Mouse (Mus musculus) C2C12 (cell line): ENCODE results near the gene Aldh3b2. TPM values are rescaled to one million over a fixed set of nuclear protein-coding genes. Genes with fewer than 3 reads are reported as not detected.

Experiments used
- H3K27me3 ChIP-seq: one replicate; pipeline ENCODE4 v1.6.1; 2011; ENCODE audit not compliant: control insufficient read depth, insufficient read depth, insufficient read length
- H3K36me3 ChIP-seq: one replicate; pipeline ENCODE4 v1.6.1; 2011; ENCODE audit not compliant: control insufficient read depth, insufficient read depth
- H3K4me3 ChIP-seq: one replicate; pipeline ENCODE4 v1.5.1; 2011; ENCODE audit warnings: mild to moderate bottlenecking, control low read depth; ENCODE audit not compliant: poor library complexity, insufficient read depth, severe bottlenecking
- H3K79me2 ChIP-seq: one replicate; pipeline ENCODE4 v1.6.1; 2011; ENCODE audit not compliant: control insufficient read depth, insufficient read depth
- H3K79me3 ChIP-seq: one replicate; pipeline ENCODE4 v1.6.1; 2011; ENCODE audit warnings: low read depth, control low read depth
- H3ac ChIP-seq: one replicate; pipeline ENCODE3; 2011; ENCODE audit warnings: low read depth; ENCODE audit not compliant: control insufficient read depth, insufficient read length
- CEBPB ChIP-seq: IDR thresholded peaks from one replicate; pipeline ENCODE4 v1.6.1; 2011; ENCODE audit warnings: low read depth, mild to moderate bottlenecking, control low read depth, moderate library complexity
- CTCF ChIP-seq: IDR thresholded peaks from one replicate; pipeline ENCODE4 v1.5.1; 2011; ENCODE audit not compliant: control insufficient read depth, insufficient read depth, insufficient read length
- FOSL1 ChIP-seq: IDR thresholded peaks from one replicate; pipeline ENCODE4 v1.8.0; 2011; ENCODE audit warnings: mild to moderate bottlenecking, low read length; ENCODE audit not compliant: poor library complexity, insufficient read depth, severe bottlenecking
- MAX ChIP-seq: IDR thresholded peaks from one replicate; pipeline ENCODE4 v1.6.1; 2011; ENCODE audit warnings: mild to moderate bottlenecking, control low read depth
- MYOD1 ChIP-seq: IDR thresholded peaks from one replicate; pipeline ENCODE4 v1.6.1; 2011; ENCODE audit warnings: low read depth; ENCODE audit not compliant: control insufficient read depth, insufficient read length
- MYOG ChIP-seq: IDR thresholded peaks from one replicate; pipeline ENCODE4 v1.6.1; 2011; ENCODE audit not compliant: control insufficient read depth, insufficient read length; ENCODE audit errors: extremely low read depth
- USF1 ChIP-seq: IDR thresholded peaks from one replicate; pipeline ENCODE4 v1.6.1; 2011; ENCODE audit warnings: low read depth, mild to moderate bottlenecking, control low read depth, moderate library complexity
- polyA plus RNA-seq: library from polyadenylated mRNA; unstranded; fragments of >200 nt; fragmentation: generic; extraction: Trizol; gene quantifications from one replicate; pipeline ENCODE4 v1.2.1, GENCODE M21; 2012; ENCODE audit warnings: missing spikeins

Aldh3b2 gene
- polyA plus RNA-seq, 1 experiment = not detected

DNA sequence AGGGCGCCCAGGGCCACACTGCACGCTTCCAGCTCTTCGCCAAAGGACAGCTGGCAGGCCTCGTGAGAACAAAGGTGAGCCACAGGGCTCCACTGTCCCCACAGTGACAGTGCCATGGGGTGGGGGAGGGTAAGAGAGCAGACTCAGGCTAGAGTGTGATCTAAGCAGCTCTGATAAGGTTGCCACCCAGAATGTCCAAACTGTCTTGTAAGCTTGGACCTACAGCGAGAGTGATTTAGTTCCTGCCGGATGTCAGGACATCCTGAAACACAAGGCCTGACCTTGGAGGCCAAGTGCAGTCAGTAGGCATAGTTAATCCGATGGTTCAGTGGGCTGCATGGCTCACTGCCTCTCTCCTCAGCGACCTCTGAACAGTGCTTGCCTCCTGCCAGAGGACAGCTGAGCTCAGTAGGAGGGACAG lies 13.1 kb downstream of the Aldh3b2 start:
- Histone ChIP-seq H3K79me2 (no peaks in the 10 kb centered on the region), H3K79me3 (no peaks in the 10 kb centered on the region), H3K4me3 (no peak overlapping the region), H3K36me3 (no peaks in the 10 kb centered on the region), H3K27me3 (no peaks in the 10 kb centered on the region), H3ac (no peak overlapping the region)
- TF ChIP-seq FOSL1 (no peak), USF1 (no peak), MYOG (no peak), CEBPB (no peak), MYOD1 (no peak), MAX (no peak), CTCF (no peak)

DNA sequence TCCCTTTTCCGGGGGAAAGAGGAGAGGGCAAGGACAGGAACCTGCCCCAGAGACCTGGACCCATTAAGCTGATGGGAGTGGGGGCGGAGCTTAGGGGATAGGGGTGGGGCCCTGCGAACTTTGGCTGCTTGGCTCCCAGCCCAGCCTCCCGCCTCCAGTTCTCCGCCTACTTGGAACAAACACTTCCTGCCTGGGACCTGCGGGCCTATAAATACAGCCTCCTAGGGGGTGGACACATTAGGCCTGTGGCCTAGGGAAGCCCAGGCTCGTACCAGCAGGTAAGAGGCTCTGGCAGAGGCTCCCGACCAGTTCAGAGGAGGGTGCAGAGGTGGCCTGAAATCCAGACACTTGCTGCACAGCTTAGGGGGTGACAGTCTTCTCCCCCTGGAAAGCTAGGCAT lies 14.2 kb downstream of the Aldh3b2 start, which contains the start of gene Acy3:
Acy3 (plus strand) TSS at position 237 of the 400 bp plus-strand sequence.
- Histone ChIP-seq H3K79me3 (no peaks in the 10 kb centered on the region), H3ac (no peak within 1 kb of the TSS), H3K36me3 (no peaks in the 10 kb centered on the region), H3K79me2 (no peaks in the 10 kb centered on the region), H3K4me3 (no peak within 1 kb of the TSS), H3K27me3 (peaks cover under 1% of the 10 kb centered on the region)
- no peak for TF ChIP-seq CEBPB
- no peak for TF ChIP-seq CTCF
- TF ChIP-seq USF1 = no peak
- no peak for TF ChIP-seq MYOD1
- no peak for TF ChIP-seq FOSL1

DNA sequence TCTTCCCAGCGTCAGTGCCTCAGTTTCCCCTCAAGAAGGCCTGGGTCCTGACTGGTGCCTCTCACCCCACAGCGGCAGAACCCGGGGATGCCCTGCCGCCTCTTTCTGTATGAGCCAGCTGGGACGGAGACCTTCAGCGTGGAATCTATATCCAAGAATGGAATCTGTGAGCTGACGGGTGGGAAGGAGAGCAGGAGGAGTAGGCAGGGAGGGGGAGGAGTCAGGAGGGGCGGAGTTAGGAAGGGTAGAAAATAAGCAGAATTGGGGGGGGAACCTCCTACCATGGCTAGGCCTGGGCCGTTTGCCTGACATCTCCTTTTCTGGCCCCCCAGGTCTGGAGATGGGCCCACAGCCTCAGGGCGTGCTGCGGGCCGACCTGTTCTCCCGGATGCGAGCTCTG lies 15.9 kb downstream of the Aldh3b2 start:
- Histone ChIP-seq H3K4me3 (no peak overlapping the region), H3K79me3 (no peaks in the 10 kb centered on the region)
- no peak for TF ChIP-seq FOSL1
- no peak for TF ChIP-seq CEBPB
- no peak for TF ChIP-seq MAX
- no peak for TF ChIP-seq MYOG
- no peak for TF ChIP-seq MYOD1
- no peak for TF ChIP-seq CTCF
- no peak for TF ChIP-seq USF1

DNA sequence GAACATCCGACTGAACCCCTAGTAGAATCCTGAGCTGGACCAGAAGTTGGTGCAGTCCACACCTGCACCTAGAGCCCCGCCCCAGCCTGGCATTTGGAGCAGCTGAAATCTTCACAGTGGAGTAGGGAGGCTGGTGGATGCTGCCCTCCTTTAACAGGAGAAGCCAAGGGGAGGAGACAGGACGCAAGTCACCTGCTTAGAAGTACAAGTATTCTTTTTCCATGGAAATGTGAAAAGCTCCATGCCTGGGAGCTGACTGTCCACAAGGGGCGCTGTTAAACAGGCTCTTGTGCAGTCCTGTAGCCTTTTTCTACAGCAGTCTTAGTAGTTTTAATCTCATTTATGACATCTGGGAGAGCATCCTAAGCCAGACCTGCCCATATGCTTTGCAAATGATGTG lies 16.6 kb downstream of the Aldh3b2 start:
- Histone ChIP-seq H3K79me2 (no peaks in the 10 kb centered on the region), H3K36me3 (no peaks in the 10 kb centered on the region), H3K79me3 (no peaks in the 10 kb centered on the region), H3K27me3 (peaks cover 23% of the 10 kb centered on the region), H3K4me3 (no peak overlapping the region), H3ac (no peak overlapping the region)
- TF ChIP-seq MYOG (no peak), MYOD1 (no peak), CEBPB (no peak), CTCF (no peak)

More for the DNA sequence above, 15.9 kb downstream of the Aldh3b2 start:
- H3K79me2 ChIP-seq = no peaks in the 10 kb centered on the region
- no peaks in the 10 kb centered on the region for H3K36me3 ChIP-seq
- peaks cover 18% of the 10 kb centered on the region for H3K27me3 ChIP-seq
- H3ac ChIP-seq = no peak overlapping the region

DNA sequence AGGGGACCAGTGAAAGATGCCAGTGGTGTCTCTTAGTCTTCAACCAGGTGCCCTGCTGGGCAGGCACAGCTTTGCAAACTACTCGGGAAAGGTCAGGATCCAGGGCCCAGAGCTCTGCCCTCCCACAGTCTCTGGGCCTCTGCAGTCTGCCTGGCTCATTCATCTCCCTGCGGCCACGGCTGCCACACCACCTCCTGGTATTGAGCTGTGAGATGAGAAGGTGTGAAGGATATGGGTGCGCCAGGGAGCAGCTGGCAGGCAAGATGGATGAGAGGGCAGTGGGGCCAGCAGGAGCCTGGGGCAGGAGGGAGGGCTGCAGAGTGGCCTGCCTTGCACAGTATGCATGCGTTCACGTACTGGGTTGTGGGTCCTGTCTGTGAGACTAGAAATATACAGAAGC lies 18.7 kb downstream of the Aldh3b2 start:
- Histone ChIP-seq H3K79me2 (no peaks in the 10 kb centered on the region), H3K4me3 (no peak overlapping the region), H3K36me3 (no peaks in the 10 kb centered on the region), H3K79me3 (no peaks in the 10 kb centered on the region), H3K27me3 (peaks cover 23% of the 10 kb centered on the region), H3ac (no peak overlapping the region)
- TF ChIP-seq USF1 = no peak

DNA sequence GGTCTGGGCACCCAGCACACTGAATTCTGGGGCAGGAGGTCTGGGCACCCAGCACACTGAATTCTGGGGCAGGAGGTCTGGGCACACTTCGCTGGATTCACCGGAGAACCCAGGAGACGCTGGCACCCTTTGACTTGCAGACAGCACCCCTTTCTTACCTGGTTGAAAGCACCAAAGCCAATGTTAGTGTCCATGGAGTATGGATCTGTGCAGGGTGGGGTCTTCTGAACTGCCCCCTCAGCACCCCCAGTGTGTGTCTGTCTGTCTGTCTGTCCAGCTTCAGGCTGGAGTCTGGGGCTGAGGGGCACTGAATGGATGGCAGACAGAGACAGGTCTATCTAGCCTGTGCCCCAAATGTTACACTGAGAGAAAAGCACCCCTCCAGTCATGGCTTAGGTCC lies 19.4 kb downstream of the Aldh3b2 start:
- peaks cover 23% of the 10 kb centered on the region for H3K27me3 ChIP-seq
- no peaks in the 10 kb centered on the region for H3K36me3 ChIP-seq
- no peaks in the 10 kb centered on the region for H3K79me2 ChIP-seq
- TF ChIP-seq MYOD1 (no peak), MYOG (no peak), USF1 (no peak)
- H3K79me3 ChIP-seq = no peaks in the 10 kb centered on the region
- no peak overlapping the region for H3K4me3 ChIP-seq
- no peak overlapping the region for H3ac ChIP-seq
